Mouse (Mus musculus) right cerebral cortex, postnatal 25 days (tissue): ENCODE measurements around the gene Trp63.

Experiments
- DNase-seq: peaks from one replicate; pipeline ENCODE4 v3.0.0; 2022

The Trp63 gene

DNA sequence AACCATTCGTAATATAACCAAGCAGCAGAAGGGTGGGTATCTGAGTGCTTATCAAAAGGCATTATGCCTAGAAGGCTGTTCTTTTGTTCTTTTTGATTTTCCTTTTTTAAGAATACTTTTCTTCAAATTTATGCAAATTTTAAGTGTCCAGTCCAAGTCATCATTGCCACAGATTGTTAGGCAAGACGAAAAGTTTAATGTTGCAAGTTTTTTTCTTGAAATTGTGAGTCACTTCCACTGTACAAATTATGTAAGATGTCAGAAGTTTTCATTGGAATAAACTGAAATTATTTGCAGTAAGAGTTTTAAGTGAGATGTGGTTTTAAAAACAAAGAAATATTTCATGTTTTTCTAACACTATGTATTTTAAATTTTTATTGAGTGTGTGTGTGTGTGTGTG is 100.7 kb downstream of the Trp63 start:
- DNase-seq, result no peak

DNA sequence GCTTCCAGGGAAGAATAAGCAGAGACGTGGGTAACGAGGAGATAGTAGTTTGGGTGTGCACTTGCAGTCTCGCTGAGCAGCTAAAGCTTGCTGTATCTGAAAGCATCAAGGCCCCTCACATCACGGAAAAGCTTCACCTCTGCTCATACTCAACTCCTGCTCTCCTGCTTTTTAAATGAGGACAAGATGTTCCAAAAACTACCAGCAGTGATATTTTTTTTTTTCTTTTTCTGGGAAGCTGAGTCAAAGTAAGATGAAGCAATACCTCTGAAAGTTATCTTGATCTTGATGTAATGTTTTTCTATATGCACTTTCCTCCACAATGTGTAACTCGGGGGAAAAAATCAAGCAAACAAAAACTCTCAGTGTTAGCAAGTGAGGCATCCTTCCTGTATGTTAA is 102.9 kb downstream of the Trp63 start:
- DNase-seq, result no peak

DNA sequence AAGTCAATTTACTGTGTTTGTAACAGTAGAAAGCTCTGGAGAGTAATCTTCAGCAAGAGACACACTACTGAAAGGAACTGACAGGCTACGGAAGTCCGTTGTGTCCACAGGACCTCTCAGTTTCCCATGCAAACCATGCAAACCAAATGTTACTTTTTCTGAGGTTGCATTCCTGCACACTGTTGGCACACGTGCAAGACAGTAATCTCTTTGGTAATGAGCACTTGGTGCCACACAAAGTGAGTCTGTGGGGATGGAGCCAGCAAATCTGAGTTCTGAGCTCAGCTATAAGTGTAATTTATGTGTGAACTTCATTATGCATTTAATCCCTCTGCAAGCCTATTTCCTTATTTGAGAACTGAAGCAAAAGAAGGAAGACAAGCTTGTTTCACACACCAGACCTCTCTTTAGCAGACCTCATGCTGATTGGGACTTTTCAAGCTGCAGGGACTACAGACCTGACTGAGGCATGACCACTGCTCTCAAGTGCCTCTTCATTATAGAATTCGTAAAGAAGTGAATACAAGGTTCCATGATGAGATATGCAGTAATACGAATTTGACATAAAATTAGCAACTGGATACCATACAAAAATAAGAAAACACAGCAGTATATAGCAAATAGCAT is 109.2 kb downstream of the Trp63 start:
- DNase-seq, result no peak

DNA sequence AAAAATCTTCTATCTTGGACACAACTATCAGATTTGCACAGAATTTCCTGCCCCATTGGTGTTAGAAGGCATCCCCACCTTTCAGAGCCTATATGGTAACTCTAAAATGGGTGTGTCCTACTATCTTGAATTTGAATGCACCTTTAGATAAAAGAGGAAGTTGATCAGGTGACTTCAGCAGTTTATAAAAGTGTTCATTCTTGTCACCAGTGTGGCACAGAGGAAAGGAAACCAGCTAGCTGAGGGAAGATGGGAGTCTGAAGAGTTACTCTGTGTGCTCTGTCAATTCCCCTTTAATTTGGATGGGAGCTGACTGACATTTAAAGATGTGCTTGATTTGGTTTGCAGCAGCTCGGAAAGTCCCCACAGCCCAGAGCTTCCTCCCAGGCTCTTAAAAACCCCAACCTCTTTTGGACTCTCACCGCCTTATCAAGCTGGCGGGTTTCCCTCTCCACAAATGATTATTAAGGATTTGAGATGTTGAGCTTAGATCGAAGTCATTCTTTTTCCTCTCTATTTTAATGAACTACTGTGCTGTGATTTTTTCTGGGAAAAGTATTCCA is 114.2 kb downstream of the Trp63 start:
- no peak for DNase-seq

DNA sequence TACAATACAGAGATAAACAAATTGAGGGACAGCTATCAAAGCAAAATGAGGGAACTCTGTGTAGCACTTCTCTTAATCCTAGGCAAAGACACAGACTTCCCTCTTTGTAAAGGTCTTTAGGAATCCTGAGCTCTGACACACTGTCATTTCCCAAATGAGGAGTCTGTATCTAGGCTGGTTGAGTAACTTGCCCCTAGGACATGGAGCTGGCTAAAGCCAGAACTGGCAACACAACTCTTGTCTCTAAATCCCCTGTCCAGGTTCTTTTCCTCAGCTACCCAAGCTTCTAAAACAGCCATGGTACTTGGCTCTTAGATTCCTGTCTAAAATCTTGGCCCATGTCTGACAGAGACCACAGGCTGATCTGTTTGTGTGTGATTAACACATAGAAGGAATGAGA is 116.1 kb downstream of the Trp63 start:
- no peak for DNase-seq

DNA sequence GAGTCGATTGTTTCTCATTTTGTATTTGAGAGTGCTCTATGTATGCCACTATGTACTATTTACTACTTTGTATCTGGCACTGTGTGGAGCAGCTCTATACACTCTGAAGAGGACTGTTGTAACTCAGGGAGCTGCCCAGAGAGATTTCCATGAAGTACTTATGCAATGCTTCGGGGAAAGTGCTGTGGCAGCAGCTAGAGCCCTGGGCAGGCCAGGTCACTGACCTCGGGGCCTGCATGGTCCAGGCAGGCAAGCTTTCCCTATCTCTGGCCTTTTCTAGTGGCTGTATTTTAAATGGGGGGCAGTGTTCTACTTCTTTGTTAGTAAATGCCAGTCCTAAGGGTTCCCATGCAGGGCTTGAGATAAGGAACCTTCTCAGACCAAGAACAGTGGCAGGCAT is 121.4 kb downstream of the Trp63 start:
- DNase-seq, result no peak

DNA sequence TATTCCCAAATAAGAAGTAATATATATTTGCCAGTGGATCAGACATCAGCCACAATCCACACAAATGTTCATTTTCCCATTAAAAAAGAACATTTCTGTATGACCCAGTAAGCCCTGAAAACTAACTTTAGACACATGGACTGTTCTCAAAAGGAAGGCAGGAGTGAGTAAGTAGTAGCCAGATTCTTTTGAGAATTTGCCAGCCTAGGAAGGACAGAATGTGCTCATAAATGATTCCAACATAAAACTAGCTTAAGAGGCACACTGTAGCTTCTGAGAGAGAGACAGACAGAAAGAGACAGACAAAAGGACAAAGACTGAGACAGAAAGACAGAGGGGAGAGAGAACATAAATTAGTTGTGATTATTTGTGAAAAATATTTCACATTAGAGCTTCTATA is 123.6 kb downstream of the Trp63 start:
- no peak for DNase-seq

DNA sequence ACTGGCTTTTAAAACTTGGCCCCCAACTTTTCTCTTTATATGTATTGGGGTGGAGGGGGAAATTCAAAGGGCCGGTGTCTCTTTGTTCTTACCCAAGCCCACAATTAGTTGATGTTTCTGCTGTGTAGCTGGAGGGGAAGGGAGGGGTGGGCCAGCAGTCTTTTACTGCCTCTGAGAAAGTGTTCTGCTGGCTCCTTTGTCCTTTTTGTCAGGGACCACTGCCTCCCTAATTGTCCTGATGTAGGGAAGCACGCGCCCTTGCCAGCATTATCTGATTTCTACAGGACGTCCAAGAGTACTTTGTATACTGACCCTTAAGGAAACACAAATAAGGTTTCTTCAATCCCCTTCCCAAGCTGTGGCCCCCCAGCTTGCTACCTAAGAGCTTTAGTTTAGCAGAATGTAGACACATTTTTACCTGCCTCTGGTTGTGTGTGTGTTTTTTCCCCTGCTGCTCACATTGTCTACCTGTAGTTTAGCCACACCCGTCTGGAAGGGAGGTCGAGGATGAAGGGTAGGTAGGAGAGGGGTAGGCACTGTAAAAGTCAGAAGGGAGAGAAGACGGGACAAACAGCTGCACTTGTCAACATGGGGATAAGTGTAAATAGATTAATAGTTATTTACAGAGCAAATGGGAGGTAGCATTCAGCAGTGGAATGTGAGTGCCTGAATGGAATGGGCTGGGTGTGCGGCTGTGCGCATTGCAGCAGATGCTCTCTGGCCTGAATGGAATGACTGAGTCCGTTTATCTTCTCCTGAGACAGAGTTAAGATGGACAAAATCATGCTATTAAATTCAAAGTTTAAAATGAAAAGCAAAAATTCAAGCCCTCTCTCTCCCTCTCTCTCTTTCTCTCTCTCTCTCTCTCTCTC is 134.4 kb downstream of the Trp63 start:
- no peak for DNase-seq

DNA sequence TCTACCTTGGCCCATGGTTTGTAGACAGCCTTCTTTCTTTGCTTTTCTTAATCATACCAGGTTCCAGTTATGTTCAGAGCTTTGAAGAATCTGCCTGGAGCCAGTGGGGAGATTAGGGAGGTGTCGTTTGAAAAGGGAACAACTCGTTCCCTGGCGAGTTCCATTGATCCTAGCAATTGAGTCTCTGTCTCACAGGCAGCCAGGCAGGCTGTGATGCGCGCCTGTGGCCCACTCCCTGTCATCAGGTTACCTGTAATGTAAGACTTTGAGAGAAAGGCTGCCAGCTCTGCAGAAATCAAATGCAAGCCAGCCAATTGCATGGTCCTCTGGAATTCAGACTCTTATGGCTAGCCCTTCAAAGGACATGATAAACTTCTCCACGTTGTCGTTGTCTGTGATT is 142.5 kb downstream of the Trp63 start:
- no peak for DNase-seq

DNA sequence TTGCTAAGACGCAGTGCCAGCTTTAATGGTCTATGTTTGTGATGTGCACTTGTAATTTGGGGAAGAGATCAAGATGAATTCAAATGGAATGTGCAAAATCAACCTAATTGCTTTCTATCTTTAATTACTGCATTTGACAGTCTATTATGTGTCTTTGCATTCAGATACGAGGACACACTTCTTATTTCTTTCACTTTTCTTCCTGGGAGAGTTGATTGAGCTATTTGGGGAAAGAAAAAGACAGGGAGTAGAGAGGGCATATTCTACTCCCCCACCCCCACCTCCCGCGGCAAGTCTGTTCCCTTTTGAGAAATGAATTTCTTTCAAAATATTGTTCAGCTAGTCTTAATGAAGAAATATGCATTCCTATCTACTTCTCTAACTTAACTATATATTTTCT is 149.0 kb downstream of the Trp63 start:
- no peak for DNase-seq

DNA sequence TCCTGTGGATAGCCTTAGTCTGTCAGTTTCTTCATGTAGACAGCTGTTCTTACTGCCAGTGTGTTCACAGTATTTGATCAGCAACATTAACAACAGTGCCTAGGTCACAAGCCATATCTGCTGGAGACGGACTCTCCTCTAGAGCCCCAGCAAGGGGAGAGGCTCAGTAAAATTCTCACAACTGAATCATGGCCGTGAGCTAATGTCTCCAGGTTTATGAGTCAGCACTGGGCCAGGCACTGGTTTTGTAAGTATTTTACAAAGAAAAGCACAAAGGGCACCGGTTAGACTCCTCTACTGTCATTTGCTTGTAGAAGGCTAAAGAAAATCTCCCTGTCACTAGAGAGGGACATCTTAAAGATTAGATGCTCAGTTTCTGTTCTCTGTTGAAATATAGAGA is 151.7 kb downstream of the Trp63 start:
- DNase-seq, result no peak

DNA sequence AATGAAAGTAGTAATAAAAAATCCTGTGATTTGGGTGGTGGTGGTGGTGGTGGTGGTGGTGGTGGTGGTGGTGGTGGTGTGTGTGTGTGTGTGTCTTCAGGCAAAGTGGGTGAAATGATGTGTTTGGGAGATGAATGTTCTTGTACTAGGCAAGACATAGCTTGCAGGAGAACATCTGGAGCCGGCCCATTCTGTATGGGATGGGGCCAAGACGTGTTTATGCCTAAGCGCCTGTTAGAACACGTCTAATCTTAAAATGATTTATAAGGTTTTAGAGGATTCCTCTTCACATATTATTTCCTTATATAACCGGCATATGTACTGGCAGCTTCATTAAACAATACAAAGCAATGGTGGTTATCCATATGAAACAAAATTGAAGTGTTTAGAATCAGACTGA is 152.2 kb downstream of the Trp63 start:
- no peak for DNase-seq

DNA sequence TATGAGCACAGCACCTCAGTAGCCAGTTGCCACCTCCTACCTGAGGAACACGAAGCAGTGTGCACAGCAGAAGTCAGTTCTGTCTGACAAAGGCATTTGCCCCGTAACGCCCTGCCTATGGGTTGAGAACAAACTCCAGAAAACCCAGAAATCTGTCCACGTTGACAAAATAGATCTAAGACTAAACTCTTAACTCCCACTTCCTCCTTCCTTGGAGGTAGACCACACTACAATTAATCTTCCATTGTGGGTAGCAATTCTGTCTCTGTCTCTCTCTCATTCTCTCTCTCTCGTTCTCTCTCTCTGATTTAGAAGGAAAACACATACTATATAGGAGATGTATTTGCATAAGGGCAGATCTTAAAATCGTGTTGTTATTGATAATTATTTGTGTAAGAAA is 159.4 kb downstream of the Trp63 start:
- no peak for DNase-seq

DNA sequence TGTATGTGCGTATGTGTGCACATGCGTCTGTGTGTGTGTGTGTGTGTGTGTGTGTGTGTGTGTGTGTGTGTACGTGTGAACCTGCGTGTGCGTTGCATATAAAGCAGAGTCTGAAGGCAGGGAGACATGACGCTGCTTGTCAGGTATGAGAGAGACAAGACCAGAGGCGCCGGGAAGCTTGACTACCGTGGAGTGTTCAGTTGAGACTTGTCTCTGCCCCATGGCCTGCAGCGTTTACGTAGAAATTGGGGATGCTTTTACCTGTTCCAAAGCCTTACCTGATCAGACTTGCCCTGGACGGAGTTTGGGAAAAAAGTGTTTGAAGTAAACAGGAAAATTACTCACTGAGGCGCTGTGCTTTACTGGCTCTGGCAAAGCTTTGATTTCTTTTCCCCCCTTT is 160.1 kb downstream of the Trp63 start:
- no peak for DNase-seq

DNA sequence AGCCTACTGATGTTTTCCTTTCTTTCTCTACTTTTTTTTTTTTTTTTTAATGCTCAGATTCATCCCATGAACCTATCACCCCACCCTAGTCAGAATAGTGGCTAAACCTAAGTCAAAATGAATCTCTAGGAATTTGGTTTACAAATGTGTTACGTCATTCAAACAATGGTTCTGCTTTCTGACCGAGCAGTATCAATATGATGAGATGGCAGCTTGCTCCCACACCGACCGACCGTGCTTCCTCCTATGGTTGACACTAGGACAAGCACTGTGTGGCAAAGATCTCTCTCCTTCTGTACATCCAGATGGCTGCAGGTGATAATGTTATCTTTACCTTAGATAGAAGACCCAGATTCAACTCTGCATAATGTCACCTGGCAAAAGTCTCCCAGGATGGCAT is 163.0 kb downstream of the Trp63 start:
- DNase-seq, result no peak

DNA sequence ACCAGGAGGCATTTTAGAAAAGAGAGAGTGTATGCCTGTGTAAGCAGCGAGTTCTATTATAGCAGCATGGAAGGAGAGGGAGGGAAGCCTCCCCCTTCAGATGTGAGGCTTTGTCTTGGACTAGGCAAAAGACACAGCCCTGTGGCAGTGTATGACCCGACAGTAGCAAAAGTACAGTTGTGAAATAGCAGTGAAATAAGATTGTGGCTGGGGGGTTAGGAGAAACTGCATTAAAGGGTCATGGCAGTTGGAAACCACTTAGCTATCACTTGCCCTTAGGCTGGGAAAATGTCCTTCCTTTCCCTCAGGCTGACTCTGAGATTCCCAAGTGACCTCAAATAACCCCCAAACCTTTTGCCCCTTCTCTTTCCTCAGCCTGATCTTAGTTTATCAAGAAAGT is 164.9 kb downstream of the Trp63 start:
- no peak for DNase-seq

DNA sequence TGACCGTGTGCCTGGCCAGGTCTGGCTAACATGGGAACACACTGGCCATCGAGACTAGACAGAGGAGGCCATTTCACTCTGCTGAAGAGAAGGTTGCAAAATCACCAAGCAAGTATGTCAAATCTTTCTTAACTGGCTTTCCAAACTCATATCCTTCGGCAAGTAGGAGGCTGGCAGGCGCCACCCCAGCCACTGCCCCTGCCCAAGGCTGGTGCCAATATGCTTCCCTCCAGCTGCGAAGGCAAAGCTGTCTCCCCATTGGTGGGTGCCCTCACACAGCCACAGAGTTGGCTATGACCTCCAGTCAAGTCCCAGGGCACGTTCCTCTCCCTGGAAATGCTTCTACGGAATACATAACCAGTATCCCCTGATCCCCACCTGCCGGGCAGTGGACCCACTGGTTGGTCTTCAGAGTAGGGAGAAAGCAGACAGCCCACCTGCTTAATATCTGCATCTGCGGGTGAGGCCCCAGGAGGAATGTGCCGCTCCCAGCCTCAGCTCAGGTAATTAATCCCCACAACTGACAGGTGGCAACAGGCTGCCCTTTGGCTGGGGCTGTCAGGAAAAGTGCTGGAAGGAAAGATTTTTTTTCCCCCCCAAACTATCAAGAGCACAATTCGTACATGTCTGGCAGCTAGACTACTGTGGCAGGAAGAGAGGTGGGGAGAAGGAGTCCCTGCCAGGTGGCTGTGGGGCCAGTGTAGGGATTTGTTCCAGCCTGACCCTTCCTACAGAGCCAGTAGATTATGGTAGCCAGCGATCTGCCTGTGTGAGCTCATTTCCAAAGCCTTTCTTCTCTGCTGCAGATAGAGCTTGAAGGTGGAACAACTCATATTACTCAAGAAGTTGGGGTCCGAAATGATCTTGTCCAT is 166.3 kb downstream of the Trp63 start:
- no peak for DNase-seq

DNA sequence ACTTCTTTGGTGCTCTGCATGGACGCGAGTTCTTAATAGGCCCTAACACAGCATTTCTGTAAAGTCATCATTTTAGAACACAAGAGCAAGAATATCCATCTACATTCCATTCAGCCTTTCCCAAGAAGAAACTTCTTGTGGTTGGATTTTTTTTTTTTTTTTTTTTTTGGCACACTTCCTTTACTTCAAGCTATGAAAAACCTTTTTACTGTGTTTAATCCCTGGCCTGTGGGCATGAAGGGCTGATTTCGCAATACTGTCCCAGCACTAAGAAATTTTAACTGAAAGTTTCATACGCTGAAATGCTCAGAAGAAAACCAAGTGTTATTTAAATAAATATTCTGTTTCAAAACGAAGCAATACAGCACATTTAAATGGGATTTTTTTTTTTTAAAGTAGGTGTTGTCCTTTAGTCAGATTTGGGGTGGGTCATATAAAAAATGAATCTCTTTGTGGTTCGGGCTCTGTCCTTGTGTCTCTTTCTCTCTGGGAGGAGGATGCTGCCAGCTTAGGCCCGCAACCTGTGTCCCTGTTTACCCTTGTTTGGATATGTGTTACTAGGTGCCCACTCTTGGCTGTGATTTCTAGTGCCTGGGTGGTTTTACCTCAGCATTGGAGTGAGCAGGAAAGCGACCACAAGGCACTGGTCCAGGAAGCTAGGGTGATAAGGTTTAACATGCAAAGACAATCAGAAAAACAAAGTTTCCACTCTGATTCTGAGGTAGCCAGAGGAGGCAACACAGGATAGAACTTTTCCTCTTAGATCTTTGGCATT is 177.4 kb downstream of the Trp63 start:
- no peak for DNase-seq

DNA sequence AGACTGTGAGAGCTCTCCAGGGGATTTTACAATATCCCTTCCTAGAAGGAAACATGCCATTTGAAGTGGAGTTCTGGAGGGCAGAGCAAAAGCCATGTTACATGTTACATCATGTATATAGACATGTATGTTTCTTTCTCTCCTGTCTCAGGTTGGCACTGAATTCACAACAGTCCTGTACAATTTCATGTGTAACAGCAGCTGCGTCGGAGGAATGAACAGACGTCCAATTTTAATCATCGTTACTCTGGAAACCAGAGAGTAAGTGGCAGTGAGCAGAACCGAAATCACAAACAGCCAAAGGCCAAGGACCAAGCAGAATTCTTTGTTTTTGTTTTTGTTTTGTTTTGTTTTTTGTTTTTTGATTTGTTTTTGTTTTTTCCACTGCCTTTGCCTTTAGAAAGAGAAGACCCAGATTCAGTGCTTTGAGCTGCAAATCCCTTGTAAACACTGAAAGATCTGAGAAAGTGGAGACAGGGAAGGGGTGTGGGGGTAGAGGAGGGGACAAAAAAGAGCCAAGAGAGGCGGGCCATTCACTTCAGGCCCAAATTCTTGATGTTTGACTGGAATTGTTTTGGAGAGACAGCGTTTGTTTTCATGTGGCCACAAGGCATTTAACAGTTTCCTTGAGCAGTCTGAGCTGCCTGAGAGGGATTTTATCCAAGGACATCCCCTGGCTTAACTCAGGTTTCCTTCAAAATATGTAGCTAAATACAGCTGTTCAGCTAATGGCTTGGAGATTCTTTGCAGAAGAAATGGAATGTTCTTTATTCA is 181.7 kb downstream of the Trp63 start:
- no peak for DNase-seq

DNA sequence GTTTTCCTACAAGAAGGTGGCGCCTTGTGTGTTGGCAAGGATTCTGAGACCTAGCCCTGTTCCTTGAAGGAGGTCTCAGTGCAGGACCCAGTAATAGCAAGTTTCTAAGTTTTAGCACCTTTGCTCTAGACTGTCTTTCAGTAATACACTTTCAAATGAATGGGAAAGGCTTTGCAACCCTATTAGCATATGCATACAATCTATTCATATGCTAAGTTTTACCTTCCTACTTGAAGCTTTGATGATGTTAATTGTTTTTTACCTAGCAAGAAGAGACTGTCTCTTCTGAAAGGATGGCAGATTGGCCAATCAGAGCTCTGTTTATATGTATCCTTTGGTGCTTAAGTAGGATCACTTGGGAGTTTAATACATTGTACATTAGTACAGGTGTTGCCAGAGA is 187.9 kb downstream of the Trp63 start:
- DNase-seq, result no peak

DNA sequence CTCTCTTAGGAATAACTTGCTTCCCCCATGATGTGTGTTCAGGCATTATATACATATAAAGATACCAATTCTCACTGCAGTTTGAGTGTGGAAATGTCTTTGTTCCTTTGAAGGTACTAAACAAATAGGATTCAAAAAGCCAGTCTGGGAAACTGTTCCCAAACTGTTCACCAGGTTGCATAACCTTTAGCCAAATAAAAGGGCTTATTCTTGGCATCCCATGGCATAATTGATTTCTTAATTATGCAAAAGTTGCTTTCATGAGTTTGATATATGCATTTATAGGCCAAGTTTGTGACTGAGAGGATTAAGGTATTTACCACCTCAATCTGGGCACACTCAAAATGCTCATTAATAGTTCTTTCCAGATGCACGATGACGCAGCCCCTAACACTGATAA is 192.1 kb downstream of the Trp63 start:
- DNase-seq, result no peak

DNA sequence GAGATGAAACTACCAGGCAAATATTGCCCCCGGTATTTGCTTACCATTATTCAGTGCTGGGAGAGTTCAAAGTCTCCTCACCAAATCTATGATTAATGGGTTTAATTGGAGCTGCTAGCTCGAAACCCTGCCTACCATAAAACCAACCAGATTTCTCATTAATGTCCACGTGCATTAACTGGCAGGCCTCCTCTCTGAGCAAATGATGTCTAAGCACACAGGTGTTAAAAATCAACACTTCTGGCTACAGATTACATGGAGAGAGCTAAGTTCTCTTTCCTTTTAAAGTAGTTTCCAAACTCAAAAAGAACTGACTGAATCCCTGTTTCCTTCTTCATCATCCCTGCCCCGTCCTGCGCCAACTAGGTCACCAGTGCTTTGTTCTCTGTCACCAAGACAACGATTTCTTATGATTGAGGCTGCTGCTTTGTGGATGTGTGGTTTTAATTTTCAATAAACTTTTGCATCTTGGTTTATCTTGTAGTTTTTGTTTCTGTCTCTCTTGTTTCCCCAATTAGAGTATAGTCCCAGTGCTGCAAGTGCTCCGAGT is 193.9 kb downstream of the Trp63 start:
- no peak for DNase-seq
